Mouse (Mus musculus) hindbrain, embryonic 15.5 days (tissue): ENCODE measurements at regions not wholly inside any gene's neighbourhood (a gene's known extent, or its start where the extent isn't known, plus 50 kb on each side); places are given as distances from the start of the nearest gene placed in this dataset.

Source experiments
- ATAC-seq: fragments of 200-750 bp; cut with Nextera tagmentation; 2 replicates; pipeline ENCODE4 v1.8.0; 2017; ENCODE audit warnings: low read depth, moderate number of reproducible peaks, moderate TSS enrichment; ENCODE audit not compliant: low FRiP score
- H3K27ac ChIP-seq: fragments of 300-500 bp; sonication (generic); replicated peaks from 2 replicates; pipeline ENCODE4 v1.5.1; 2015; ENCODE audit warnings: mild to moderate bottlenecking, inconsistent platforms
- H3K27me3 ChIP-seq: fragments of 300-500 bp; sonication (generic); 2 replicates; pipeline ENCODE4 v1.6.1; 2015; ENCODE audit warnings: control low read depth, inconsistent platforms
- H3K36me3 ChIP-seq: fragments of 300-500 bp; sonication (generic); 2 replicates; pipeline ENCODE4 v1.6.1; 2015; ENCODE audit warnings: control low read depth, inconsistent platforms
- H3K4me1 ChIP-seq: fragments of 300-500 bp; sonication (generic); replicated peaks from 2 replicates; pipeline ENCODE4 v1.6.1; 2015; ENCODE audit warnings: control low read depth, inconsistent platforms
- H3K4me2 ChIP-seq: fragments of 300-500 bp; sonication (generic); 2 replicates; pipeline ENCODE4 v1.6.1; 2015; ENCODE audit warnings: moderate library complexity, mild to moderate bottlenecking, inconsistent platforms
- H3K4me3 ChIP-seq: fragments of 300-500 bp; sonication (generic); 2 replicates; pipeline ENCODE4 v1.5.1; 2015; ENCODE audit warnings: mild to moderate bottlenecking, inconsistent platforms
- H3K9ac ChIP-seq: fragments of 300-500 bp; sonication (generic); 2 replicates; pipeline ENCODE4 v1.6.1; 2015; ENCODE audit warnings: inconsistent platforms
- H3K9me3 ChIP-seq: fragments of 300-500 bp; sonication (generic); 2 replicates; pipeline ENCODE4 v1.6.1; 2016; ENCODE audit warnings: control low read depth, inconsistent platforms
- WGBS: fragments of 180-500 bp; shearing (Covaris S2); methylation state at CpG from one replicate; pipeline ENCODE4 v1.1.7; 2015; 5-methylcytosine and 5-hydroxymethylcytosine counted together

DNA sequence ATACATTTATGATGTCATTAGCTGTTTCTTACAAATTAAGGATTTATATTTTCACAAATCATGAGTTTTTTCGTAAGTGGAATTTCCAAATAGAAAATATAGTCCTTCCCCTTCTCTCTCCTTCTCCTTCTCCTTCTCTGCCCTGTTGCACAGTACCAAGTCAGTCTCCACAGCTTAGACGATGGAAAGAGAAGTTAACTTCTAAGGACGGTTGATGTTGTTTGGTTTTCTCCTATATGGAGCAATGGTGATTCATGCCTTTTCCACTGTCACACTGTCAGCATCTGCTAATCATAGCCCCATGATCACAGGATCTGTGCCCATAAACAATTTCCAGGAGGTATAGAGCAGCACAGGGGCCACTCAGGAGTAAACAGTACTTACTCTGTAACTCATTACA lies 131.2 kb upstream of the Prdm1 start:
- H3K27ac ChIP-seq, result no peak overlapping the region
- WGBS, result 95% methylated on average over 3 of the region's 3 CpGs
- no peaks in the 10 kb centered on the region for H3K4me1 ChIP-seq
- no peak overlapping the region for H3K9ac ChIP-seq
- no peak for ATAC-seq
- H3K4me3 ChIP-seq, result no peak overlapping the region
- H3K4me2 ChIP-seq, result no peak overlapping the region
- no peaks in the 10 kb centered on the region for H3K9me3 ChIP-seq
- H3K36me3 ChIP-seq, result no peaks in the 10 kb centered on the region
- H3K27me3 ChIP-seq, result no peaks in the 10 kb centered on the region

DNA sequence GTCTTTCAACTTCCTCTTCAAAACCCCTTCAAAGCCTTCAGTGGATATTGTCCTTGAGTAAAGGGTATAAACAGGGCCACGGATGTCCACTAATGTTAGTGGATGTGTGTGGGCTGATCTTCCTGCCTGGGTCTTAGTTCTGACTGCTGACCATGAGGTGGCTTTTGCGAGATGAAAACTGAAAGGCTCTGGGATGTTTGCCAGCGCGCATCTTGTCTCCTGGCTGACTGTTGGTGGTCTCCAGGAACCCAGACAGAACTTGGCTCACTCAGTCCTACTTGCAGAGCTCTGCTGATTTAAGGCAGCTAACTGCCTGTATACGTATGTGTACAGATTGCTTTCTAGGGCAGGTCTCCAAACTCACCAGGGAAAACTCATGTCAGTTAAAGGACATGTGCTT lies 125.5 kb upstream of the Prdm1 start:
- H3K36me3 ChIP-seq, result no peaks in the 10 kb centered on the region
- no peaks in the 10 kb centered on the region for H3K27me3 ChIP-seq
- no peaks in the 10 kb centered on the region for H3K4me1 ChIP-seq
- no peak overlapping the region for H3K4me2 ChIP-seq
- 72% methylated on average over 5 of the region's 5 CpGs for WGBS
- no peak overlapping the region for H3K27ac ChIP-seq
- no peaks in the 10 kb centered on the region for H3K9me3 ChIP-seq
- no peak for ATAC-seq
- H3K9ac ChIP-seq, result no peak overlapping the region
- no peak overlapping the region for H3K4me3 ChIP-seq

DNA sequence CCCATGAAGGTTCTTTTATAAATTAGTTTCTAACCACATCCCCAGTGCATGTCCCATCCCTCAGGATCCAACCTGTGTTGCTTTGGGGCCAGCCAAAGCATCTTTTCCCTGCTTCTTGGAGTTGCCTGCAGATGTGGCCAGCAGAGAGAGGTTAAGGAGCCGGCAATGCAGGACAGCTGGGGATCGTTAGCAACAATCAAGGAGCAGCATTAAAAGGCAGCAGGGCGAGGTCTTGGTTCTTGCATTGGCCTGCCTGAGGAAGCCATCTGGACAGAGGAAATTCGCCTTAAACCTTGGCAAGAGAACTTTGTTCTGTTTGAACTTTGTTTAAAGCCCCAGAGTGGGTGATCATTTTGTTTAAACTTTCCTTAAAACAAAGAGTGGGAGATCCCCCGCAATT lies 118.7 kb upstream of the Prdm1 start:
- H3K4me2 ChIP-seq, result no peak overlapping the region
- 55% methylated on average over 5 of the region's 5 CpGs for WGBS
- no peaks in the 10 kb centered on the region for H3K27me3 ChIP-seq

DNA sequence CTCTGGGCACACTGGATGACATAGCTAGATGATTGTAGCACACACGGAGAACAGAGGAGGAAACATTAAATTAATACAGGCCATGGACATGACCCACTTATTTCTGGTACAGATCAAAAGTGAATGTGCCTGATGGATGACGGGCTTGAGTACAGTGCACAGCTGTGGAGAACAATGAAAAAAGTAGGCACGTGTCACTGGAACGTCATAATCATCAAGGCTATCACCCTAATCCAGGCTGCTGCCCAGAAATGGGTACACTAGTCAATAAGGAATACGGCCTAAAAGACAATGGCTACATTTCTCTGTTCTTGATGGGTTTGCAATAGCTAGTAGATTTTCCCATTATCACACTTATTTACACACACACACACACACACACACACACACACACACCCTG lies 118.3 kb upstream of the Prdm1 start:
- WGBS, result 84% methylated on average over 5 of the region's 5 CpGs
- ATAC-seq, result no peak
- H3K27ac ChIP-seq, result no peak overlapping the region
- no peak overlapping the region for H3K9ac ChIP-seq
- H3K27me3 ChIP-seq, result no peaks in the 10 kb centered on the region
- no peaks in the 10 kb centered on the region for H3K4me1 ChIP-seq
- no peak overlapping the region for H3K4me2 ChIP-seq
- H3K36me3 ChIP-seq, result no peaks in the 10 kb centered on the region
- no peak overlapping the region for H3K4me3 ChIP-seq
- H3K9me3 ChIP-seq, result no peaks in the 10 kb centered on the region

More for the DNA sequence above, 118.7 kb upstream of the Prdm1 start:
- Histone ChIP-seq H3K4me3 (no peak overlapping the region), H3K27ac (no peak overlapping the region), H3K4me1 (no peaks in the 10 kb centered on the region), H3K36me3 (no peaks in the 10 kb centered on the region), H3K9ac (no peak overlapping the region), H3K9me3 (no peaks in the 10 kb centered on the region)
- no peak for ATAC-seq

DNA sequence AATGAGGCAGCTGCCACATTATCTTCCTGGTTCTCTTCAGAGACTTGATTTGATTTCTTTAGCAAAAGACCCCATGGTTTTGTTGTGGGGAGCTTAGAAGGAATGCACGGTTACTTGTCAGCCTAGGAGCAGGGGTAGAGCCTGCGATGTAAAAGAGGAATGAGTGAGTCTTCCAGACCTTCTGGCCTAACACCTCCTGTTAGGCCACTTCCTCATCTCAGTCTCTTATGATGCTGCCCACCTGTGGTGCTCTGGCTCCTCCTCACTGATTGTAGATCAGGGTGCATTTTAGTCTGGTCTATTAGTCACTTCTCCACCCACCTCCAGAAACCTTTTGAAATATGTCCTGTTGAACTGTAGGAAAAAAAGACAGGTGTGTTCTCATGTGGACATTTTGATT lies 113.3 kb upstream of the Prdm1 start:
- Histone ChIP-seq H3K36me3 (no peaks in the 10 kb centered on the region), H3K27ac (no peak overlapping the region), H3K4me3 (no peak overlapping the region), H3K4me2 (no peak overlapping the region), H3K4me1 (no peaks in the 10 kb centered on the region), H3K9ac (no peak overlapping the region), H3K27me3 (no peaks in the 10 kb centered on the region), H3K9me3 (no peaks in the 10 kb centered on the region)
- 97% methylated on average over 2 of the region's 2 CpGs for WGBS
- ATAC-seq, result no peak

DNA sequence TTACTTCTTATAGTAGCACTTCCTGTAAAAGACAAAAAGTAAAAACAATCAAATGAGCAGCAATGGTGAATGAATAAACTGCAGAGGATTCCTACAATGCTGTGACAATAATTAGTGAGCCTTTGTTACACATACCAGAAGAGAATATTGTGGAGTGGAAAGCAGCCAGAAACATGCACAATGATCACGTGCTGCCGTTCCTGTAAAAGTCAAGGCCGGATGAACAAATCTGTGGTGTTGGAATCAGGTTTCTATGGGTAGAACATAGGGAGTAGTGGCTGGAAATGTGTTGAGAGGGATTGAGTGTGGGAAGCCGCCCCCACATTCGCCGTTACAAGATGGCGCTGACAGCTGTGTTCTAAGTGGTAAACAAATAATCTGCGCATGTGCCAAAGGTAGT lies 112.3 kb upstream of the Prdm1 start:
- Histone ChIP-seq H3K4me3 (no peak overlapping the region), H3K36me3 (no peaks in the 10 kb centered on the region), H3K9ac (no peak overlapping the region), H3K27ac (no peak overlapping the region), H3K9me3 (no peaks in the 10 kb centered on the region), H3K4me2 (no peak overlapping the region), H3K27me3 (no peaks in the 10 kb centered on the region), H3K4me1 (no peaks in the 10 kb centered on the region)
- WGBS, result 95% methylated on average over 8 of the region's 8 CpGs
- no peak for ATAC-seq

DNA sequence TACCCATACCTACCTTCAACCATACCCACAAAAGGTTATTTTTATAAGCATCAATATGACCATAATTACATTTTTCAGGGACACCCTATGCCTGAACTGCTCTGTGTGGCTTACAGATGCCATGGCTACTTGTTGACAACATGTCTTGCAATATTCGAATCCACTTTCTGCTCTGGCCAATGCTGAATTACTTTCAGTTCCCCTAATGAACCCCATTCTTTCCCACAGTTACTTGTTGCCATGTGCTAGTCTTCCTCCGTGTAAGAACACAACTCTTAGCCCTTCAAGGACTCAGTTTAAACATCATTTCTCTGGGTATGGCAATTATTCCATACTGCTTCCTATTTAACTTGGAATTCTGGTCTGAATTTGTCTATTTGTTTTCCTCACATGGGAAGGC lies 110.4 kb upstream of the Prdm1 start:
- no peaks in the 10 kb centered on the region for H3K27me3 ChIP-seq
- no peaks in the 10 kb centered on the region for H3K36me3 ChIP-seq
- 84% methylated on average over 2 of the region's 2 CpGs for WGBS
- no peak for ATAC-seq
- no peak overlapping the region for H3K4me3 ChIP-seq
- H3K4me1 ChIP-seq, result no peaks in the 10 kb centered on the region
- no peak overlapping the region for H3K27ac ChIP-seq
- no peak overlapping the region for H3K4me2 ChIP-seq
- H3K9ac ChIP-seq, result no peak overlapping the region
- H3K9me3 ChIP-seq, result no peaks in the 10 kb centered on the region

DNA sequence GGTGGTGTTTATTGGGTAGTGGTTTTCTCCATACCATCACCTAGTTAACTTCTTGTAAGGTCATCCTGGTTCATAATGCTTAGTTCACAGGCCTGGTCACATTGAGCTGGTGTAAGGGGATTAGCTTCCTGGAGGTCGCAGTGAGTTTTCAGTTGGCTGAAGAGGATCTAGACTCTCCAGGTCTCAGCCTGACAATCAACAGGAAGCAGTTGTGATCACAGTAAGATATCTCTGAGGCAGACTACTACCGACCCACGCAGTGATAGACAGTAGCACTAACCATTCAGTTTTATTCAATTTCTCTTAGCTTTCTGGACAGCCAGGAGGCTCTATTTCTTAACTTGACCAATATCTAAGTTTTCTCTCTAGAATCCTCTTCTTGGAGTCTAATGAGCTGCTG lies 108.5 kb upstream of the Prdm1 start:
- Histone ChIP-seq H3K4me3 (no peak overlapping the region), H3K4me2 (no peak overlapping the region), H3K9ac (no peak overlapping the region), H3K4me1 (no peaks in the 10 kb centered on the region), H3K36me3 (no peaks in the 10 kb centered on the region), H3K27ac (no peak overlapping the region), H3K9me3 (no peaks in the 10 kb centered on the region), H3K27me3 (no peaks in the 10 kb centered on the region)
- no peak for ATAC-seq
- WGBS, result 86% methylated on average over 3 of the region's 3 CpGs

DNA sequence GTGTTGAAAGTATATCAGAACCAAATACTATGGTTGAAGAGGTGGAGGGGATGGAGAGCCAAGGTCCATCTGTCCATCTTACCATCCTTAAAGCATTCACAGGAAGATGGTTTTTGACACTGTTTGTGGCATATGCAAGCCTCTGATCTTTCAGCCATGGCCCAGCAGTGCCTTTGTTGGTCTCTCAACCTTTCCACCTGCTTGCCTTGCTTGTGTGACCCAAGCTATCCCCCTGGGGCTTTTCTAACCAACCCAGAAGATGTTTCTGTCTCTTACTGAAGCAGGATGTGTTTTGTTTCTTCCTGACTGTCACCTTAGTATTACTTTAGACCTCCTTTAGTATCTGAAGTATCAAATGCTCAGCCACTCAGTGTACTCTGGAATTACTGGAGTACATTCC lies 107.8 kb upstream of the Prdm1 start:
- Histone ChIP-seq H3K27me3 (no peaks in the 10 kb centered on the region), H3K27ac (no peak overlapping the region), H3K4me3 (no peak overlapping the region), H3K4me1 (no peaks in the 10 kb centered on the region), H3K9me3 (no peaks in the 10 kb centered on the region), H3K36me3 (no peaks in the 10 kb centered on the region), H3K4me2 (no peak overlapping the region), H3K9ac (no peak overlapping the region)
- no peak for ATAC-seq

DNA sequence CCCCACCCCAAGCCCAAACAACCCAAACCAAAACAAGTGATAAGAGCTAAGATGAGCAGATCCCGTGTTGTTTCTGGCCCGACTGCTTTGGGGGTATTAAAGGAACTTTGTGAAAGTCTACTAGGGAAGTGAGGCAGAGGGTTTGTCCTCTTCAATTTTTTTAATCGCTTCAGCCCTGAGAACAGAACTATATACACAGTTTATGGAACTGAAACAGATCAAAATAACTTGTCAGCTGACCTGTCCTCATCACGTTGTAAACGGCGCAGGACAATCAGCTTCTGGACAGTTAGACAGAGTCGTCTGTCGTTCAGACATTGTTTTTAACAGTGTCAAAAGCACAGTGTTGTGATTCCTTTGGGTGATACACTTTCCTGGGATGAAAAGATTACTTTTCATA lies 103.3 kb upstream of the Prdm1 start:
- ATAC-seq, result no peak
- WGBS, result 84% methylated on average over 8 of the region's 8 CpGs
- H3K9ac ChIP-seq, result no peak overlapping the region
- H3K9me3 ChIP-seq, result no peaks in the 10 kb centered on the region
- no peak overlapping the region for H3K4me3 ChIP-seq
- H3K27ac ChIP-seq, result no peak overlapping the region
- H3K36me3 ChIP-seq, result no peaks in the 10 kb centered on the region
- H3K27me3 ChIP-seq, result no peaks in the 10 kb centered on the region
- H3K4me1 ChIP-seq, result no peaks in the 10 kb centered on the region
- H3K4me2 ChIP-seq, result no peak overlapping the region

GRCm38 (mm10) chr10:44630485-44630884 lies 102.2 kb upstream of the Prdm1 start:
- Histone ChIP-seq H3K36me3 (no peaks in the 10 kb centered on the region), H3K4me3 (no peak overlapping the region), H3K4me1 (no peaks in the 10 kb centered on the region), H3K27ac (no peak overlapping the region), H3K27me3 (no peaks in the 10 kb centered on the region), H3K9ac (no peak overlapping the region), H3K4me2 (no peak overlapping the region), H3K9me3 (no peaks in the 10 kb centered on the region)
- ATAC-seq, result no peak
- WGBS, result 81% methylated on average over 13 of the region's 13 CpGs

GRCm38 (mm10) chr10:44628387-44628786 lies 100.1 kb upstream of the Prdm1 start:
- Histone ChIP-seq H3K27ac (no peak overlapping the region), H3K36me3 (no peaks in the 10 kb centered on the region), H3K4me3 (no peak overlapping the region), H3K9ac (no peak overlapping the region), H3K27me3 (no peaks in the 10 kb centered on the region), H3K4me1 (no peaks in the 10 kb centered on the region), H3K9me3 (no peaks in the 10 kb centered on the region), H3K4me2 (no peak overlapping the region)
- 93% methylated on average over 3 of the region's 3 CpGs for WGBS
- no peak for ATAC-seq

- 95% methylated on average over 3 of the region's 3 CpGs for WGBS
- no peak for ATAC-seq
- Histone ChIP-seq H3K36me3 (no peaks in the 10 kb centered on the region), H3K27ac (no peak overlapping the region), H3K27me3 (no peaks in the 10 kb centered on the region), H3K4me3 (no peak overlapping the region), H3K4me1 (no peaks in the 10 kb centered on the region), H3K4me2 (no peak overlapping the region), H3K9ac (no peak overlapping the region), H3K9me3 (no peaks in the 10 kb centered on the region)
Observed at GRCm38 (mm10) chr10:44627431-44627830, 99.1 kb upstream of the Prdm1 start.
